Mouse (Mus musculus) adrenal gland, postnatal 36 days (tissue): ENCODE results near the gene Hip1r. TPM values are rescaled to one million over a fixed set of nuclear protein-coding genes. Genes with fewer than 3 reads are reported as not detected.
A peak's percentile ranks its signal among the peaks of the same experiment; 100 is the strongest.

ENCODE experiments used
- DNase-seq, 2 experiments: peaks; one replicate each; pipeline ENCODE4 v3.0.0; 2021; ENCODE audit warnings: mixed read lengths in 1 of 2
- total RNA-seq, 2 experiments: library from RNA; stranded (reverse); gene quantifications; 2 replicates each; pipeline ENCODE4 v1.2.3; 2021

Gene Hip1r
- total RNA-seq, 2 experiments from 2014 or later = 15.1 to 18.4 TPM

DNA sequence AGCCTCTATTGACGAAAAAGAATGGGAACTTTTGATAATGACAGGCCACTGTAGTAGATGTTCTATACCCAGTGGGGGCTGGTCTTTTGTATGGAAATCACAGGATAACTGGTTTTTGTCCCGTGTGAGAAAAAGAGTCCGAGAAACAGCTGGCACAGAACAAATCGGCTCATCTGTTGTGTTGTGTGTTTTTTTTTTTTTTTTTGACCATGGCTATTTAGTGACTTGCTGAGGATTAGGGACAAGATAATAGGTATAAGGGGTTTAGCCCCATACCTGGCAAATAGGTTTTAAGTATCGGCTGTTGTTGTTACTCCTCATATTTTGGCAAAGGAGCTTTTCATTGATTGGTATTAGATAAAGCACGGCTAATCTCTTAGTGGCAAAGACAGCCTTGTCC lies 975 bp upstream of the Hip1r start:
- DNase-seq = no peak

DNA sequence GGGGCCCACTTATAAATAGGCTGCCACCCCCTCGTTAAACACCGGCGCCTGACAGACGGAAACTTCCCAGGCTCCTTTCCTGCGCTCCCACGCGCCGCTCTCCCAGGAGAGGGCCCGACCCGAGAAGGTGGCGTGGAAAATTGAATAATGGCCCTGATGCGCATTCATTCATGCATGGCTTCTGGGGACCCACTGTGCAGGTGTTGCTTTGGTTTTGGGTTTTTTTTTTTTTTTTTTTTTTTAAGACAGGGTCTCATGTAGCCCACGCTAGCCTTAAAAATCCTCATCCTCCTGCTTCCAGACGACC lies 704 bp downstream of the Hip1r start:
- peak; percentile 39 to 43 for DNase-seq

DNA sequence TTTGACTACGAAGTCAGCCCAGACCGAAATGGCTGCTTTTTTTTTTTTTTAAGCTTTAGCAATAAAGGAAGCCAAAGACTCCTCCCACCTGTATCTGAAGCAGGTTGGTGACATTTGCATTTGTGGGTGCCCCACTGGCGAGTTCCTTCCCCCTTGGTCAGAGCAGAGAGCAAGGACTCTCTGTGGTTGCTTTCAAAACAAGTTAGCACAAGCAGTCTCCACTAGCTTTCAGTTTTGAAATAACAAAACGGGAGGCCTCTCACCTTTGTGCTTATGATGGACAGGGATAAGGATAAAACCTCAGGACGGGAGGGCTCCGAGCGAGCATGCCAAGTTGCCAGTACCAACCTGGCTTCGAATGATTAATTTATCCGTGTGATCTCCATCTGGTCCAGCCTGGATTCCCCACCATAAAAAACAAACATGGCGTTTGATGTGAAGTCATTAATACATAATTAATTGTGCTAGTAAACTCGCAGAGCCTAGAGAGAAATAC lies 1.2 kb downstream of the Hip1r start:
- DNase-seq = no peak

DNA sequence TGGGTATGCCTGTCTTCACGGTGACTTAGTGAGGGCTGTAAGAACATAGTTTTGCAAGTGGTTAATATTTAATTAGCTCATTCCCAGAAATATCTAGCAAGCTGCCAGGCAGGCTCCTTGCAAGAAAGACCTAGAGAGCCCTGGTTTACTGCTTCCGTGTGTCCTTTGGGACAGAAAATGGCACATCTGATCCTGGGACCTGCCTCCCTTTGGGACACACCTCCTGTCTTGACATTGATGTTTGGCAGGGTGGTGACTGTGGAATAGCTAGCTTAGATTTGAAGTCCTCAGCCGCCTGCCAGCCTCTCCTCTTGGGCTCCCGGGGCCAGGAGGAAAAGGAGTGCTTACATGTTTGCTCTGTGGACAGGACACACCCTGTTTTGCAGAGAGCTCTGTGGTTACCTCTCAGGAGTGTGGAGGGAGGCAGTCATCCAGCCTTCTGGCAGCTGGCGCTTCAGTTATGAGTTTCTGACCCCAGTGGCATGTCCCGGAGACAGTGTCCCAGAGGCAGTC lies 2.3 kb downstream of the Hip1r start:
- no peak for DNase-seq

DNA sequence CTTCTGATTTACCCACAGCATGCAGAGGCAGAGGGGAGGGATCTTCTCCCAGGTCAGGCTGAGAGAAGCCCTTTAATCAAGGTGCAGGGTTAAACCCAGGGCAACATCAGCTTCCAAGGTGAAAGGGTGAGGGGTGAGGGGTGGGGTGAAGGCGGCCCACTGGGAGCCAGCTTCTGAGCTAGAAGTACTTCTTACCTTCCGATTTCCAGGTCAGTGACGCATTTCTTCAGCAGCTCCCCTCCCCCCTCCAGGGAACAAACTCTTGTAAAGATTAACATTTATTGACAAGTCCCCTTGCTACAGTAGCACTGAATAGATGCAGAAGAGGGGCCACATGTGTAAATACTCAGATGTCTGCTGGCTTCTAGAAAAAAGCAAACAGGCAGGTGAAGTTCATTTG lies 3.8 kb downstream of the Hip1r start:
- no peak for DNase-seq

DNA sequence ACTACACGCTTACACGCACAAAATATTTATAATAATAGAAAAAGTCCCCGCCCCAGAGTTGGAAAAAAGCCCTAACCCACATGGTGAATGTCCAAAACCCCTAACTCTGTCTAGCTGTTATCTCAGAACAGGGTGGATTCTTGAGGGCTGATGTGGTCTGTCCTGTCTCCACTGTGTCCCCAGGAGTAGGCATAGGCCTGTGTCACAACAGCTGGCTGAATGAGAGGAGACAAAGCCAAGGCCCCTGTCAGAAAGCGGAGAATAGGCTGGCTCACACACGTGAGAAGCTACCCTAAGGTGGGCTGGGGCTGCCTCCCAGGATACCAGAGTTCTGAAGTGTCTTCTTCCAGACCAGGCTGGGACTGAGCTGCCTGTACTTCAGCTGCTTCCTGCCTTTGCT lies 4.7 kb downstream of the Hip1r start:
- no peak for DNase-seq

DNA sequence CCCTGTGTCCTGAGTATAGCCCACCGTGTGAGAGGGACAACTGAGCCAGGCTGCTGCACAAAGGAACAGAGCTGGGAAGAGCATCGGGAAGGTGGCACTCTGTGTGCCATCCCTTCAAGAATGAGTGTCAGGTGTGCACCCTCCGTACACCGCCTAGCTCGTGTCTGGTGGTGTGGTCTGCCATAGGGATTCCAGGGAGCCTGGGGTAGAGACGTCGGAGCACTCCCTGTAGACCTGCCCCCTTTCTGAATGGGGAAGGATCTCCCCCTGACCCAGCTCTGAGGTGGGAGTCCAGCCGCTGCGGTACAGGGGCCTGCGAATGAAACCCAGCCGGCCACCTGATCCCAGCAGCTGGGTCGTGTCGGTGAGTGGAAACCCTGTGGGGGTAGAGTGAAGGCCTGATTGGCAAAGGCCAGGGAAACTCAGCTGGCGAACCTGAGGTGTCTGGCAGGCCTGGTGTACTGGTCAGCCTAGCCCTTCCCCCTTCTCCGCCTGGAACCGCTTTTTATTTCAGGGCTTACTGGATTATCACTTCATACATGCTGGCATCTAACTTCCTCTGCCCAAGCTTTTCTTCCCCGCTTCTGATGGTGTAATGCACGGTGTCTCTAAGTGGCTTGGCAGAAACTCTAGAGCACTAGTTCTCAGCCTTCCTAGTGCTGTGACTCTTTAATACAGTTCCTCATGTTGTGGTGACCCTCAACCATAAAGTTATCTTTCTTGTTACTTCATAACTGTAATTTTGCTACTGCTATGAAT lies 6.0 kb downstream of the Hip1r start:
- no peak for DNase-seq

DNA sequence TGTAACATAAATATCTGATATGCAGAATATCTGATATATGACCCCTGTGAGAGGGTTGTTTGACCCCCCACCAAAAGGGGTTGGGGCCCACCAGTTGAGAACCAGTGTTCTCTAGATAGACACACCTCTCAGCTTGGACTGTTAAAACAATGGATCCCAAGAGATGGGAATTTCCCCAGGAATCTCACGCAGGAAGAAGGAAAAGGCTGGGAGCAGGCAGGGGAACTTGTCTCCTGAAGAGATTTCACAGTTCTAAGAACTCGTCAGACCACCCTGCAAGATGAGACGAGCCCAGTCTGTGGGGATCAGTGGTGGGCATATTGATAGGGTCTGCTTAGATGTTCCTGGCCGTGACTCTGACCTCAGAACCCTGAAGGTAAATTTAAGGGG lies 6.5 kb downstream of the Hip1r start:
- no peak for DNase-seq

DNA sequence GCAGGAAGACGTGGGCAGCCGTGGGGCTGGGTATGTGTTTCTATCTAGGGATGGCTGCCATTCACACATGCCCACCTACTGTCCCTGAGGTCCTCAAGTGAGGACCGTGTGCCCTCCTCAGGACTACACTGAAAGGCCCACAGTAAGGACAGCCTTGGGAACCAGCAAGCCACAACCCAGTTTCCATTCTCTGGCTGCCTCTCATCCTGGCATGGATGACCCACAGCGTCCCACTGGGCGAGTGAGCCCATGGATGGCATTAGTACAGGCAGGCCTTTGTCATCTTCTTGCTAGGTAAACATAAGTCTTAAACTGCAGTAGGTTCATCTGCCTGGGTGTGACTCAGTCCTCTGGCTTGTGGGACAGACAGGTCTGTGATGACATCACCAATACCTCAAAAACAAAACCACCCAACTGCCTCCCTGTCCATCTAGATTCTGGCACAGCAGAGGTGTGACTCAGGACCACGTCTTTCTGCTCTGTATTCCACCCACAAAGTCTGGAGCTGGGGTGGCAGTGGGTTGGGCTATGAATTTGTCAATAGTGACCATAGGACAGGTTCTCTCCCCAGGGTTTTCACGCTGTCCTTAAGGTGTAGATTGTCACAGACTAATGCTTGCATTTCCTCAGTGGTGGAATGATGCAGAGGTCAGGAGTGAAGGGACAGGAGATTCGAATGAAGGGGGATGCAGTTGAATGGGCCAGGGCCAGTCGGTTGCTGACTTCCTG lies 7.3 kb downstream of the Hip1r start:
- DNase-seq = no peak

DNA sequence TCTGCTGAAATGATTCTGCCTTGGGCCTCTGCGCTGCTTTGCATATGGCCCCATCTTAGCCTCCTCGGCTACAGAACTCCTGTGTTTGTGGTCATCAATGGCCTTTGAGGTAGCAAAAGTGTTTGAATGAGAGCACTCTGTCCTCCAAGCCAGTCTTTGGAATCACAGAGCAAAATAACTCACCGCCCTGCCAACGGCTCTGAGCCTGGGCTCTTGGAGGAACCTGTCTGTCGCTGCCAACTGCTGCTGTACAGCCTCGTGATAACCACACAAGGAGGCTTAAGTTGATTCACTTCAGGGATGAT lies 7.8 kb downstream of the Hip1r start:
- DNase-seq = no peak

DNA sequence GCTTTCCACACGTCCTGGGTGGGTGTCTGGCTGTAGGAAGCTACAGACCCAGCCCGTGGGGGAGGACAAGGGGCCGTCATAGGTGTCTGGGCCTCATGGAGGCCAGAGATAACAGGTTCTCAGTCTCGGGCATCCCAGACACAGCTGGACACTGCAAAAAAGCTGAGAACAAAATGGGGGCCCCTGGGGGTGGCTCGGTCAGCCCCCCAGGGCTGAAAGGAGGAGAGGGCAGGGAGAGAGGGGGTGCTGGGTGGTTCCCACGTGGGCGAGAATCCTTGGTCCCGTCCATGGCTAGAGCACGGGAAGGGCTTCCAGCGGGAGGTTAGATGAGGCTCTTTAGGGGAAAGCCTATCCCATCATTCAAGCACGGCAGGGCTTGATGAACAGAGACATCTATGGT lies 9.4 kb downstream of the Hip1r start:
- no peak for DNase-seq

DNA sequence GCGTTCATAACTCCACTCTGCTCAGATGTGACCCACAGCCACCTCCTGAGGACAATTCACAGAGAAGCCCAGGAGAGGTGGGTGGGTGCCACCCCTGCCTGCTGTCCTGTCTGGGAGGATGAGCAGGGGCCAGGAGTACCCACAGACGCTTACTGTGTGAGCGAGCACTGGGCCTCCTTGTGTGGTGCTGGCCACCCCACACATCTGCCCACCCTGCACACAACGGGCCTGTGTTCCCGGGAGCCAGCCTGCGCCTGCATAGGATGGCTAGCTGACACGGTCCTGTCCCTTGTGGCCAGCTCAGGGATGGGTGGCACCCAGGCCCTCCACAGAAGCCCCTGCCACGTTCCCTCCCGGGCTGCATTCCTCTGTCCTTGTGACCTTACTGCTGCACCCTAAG lies 12.0 kb downstream of the Hip1r start:
- DNase-seq = no peak

DNA sequence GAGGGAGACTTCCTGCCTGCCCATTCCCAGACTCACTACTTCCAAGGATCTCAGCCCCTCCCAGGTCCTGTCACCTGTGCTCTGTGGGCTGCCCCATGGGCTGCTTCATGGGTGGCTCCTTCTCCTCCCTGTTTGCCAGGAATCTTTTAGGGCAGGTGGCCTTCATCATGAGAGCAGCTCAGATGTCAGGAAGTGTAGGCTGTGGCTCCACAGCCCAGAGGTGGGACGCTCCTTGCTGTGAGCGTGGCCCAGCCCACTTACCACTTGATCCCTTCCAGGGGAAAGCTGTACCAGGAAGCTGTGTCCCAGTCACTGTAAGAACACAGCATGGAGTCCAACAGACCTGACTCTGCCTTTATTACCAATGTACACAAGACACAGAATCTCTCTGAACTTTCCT lies 13.5 kb downstream of the Hip1r start:
- no peak for DNase-seq

DNA sequence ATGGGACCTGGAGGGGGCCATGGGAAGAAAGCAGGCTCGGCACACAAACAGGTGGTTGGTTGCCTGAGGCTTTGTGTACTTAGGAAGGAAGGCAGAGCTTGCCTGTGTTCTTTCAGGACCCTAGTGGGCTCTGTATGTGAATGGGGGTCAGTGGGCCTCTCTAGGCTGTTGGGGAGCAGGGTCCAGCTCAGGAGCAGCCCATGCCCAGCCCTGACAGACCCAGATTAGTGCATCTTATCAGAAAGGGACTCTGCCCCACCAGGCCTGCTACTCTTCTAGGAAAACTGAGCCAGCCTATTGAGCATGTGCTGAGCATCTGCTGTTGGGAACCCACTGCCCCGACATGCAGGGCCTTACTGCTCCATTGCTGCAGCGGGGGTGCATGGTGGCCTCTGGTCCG lies 14.1 kb downstream of the Hip1r start:
- DNase-seq = no peak

DNA sequence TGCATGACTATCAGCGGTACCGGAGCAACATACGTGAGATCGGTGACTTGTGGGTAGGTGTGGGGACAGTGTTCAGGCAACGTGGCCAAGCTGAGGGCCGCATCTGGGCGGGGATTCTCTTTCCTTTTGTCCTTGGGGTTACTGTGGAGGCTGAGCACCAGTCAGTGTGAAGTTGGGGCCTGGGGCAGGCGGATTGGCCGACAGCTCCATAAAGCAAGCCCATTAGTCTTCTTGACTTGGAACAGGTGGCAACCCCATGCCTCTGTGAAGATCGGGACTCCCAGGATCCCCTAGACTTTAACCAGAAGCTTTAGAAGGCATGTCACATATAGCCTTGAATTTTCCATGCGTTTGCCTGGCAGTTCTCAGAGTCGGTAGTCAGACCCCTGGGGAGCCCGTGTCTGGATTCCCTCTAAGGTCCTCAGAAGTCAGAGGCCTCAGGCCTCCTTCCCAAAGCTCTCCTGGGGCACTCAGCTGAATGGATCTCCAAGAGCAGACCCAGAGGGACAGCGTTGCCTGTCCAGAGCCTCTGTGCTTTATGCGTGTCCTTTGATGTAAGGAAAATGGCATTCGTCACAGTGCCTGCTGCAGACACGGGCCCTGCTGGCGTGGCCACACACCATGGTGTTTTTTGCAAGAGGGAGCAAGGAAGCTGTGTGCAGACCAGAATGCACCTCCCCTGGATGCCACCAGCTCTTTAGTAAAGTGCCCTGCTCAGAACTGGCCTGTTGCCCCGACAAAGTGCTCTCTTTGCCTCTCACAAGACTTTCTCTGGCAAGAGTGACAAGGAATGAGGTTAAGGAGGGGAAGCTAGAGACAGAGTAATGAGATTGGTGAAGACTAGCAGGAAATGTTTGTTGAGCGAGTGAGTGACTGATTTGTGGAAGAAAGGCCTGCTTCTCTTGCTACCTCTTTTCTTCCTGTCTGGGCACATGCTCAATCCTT lies 16.8 kb downstream of the Hip1r start:
- no peak for DNase-seq

DNA sequence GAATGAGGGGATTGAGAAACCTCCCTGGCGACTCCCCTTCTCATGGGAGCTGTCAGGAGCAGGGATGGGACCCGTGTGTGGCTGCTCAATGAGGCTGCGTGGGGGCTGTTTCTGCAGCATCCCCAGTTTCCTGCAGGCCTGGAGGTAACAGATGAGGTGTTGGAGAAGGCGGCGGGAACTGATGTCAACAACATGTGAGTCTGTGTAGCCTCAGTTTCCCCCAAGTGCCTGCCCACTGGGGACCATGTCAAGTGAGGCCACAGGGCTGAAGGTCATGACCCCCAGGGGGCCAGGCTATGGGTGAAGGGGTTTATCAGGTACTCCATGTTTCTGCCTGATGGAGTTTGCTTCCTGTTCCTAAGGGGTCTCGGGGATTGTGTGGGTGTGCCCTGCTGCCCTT lies 17.9 kb downstream of the Hip1r start:
- DNase-seq = no peak

DNA sequence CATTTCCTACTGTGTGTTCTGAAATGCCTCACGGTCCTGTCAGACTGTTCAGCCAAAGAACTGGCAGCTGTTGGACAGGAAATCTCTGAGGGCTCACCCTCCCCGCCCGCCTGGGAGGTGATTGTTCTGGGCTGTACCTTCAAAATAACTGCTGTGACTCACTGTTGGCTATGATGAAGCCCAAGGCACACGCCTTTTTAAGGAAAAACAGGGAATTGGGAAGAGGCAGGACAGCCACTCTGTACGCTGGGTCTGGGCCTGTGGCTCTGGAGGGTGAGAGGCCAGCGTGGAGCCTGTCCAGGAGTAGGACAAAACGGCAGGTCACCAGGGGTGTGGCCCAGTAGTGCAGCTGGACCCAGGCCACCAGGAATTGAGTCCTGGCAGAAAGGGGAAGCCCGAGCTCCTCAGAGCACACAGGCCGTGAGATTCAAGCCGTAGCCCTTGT lies 18.8 kb downstream of the Hip1r start:
- DNase-seq = peak in 1 of 2 experiments; percentile 64

DNA sequence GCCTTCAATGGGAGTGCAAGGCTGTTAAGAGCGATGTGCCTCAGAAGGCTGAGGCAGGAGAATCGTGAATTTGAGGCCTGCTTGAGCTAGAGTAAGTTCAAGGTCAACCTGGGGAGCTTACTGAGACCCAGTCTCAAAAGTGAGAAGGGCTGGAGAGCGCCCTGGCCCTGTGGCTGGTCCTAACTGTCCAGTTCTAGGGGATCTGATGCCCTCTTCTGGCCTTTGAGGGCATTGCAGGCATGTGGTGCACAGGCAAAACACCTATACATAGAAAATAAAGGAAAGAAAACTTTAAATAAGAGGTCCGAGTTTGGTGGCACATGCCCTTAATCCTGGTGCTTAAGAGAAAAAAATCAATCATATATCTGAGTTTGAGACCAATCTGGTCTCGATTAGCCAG lies 19.4 kb downstream of the Hip1r start:
- peak; percentile 85 to 86 for DNase-seq

DNA sequence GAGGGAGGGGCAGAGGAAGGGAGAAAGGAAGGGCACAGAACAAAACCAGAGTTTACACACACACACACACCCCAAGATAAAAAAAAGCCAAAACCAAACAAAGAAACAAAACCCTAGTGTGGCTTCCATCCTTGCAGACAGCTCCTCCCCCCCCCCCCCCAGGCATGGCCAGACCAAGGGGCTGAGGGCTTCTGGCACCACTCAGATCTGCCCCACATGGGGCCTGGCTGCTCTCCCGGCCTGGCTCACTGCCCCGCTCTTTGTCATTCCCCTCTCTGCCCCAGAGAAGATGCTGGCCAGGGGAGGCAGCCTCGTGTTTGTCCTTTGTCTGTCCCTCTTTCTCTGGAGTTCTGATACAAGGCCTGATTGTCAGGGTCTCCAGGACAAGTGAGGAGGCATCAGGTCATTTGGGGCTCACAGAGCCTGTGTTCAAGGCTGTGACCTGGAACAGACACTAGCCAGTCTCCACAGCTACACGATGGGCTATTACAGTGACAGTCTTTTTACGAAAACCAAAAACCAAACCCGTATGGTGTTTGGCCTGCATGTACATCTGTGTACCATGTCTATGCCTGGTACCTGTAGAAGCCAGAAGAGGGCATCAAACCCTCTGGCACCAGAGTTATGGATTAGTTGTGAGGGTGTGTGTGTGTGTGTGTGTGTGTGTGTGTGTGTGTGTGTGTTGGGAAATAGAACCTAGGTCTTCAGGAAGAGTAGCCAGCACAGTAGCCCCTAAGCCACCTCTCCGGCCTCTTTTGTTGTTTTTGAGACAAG lies 20.0 kb downstream of the Hip1r start:
- DNase-seq = no peak

DNA sequence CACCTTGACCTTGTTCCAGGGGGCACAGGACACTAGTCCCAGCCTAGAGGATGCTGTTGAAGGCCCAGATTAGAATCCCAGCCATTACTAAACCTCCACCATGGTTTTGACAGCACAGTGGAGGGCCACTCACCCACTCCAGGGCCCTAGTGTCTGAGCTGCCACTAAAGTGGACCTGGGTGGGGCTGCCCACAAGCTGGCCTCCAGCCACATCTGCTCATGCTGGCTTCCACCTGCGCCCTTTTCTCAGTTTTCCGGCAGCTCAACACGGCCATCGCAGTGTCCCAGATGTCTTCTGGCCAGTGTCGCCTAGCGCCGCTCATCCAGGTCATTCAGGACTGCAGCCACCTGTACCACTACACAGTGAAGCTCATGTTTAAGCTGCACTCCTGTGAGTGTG lies 21.0 kb downstream of the Hip1r start:
- DNase-seq = no peak

DNA sequence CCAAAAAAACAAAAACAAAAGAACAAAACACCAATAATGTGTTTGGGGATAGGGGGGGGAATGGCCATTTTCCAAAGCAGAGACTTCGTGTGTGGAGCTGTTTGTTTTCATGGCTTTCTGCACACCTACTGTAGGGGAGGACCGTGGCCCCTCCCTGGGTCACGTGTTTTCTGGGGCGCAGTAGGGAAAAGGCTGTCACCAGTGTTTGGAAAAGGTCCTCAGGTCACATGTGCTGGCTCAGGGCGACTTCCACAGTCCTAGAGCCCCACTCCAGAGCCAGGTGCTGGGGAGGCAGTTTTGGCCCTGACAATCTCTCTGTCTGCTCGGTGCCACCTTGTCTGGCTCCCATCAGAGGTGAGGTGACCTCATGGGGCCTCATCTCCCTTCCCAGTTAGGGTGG lies 22.0 kb downstream of the Hip1r start:
- DNase-seq = no peak

DNA sequence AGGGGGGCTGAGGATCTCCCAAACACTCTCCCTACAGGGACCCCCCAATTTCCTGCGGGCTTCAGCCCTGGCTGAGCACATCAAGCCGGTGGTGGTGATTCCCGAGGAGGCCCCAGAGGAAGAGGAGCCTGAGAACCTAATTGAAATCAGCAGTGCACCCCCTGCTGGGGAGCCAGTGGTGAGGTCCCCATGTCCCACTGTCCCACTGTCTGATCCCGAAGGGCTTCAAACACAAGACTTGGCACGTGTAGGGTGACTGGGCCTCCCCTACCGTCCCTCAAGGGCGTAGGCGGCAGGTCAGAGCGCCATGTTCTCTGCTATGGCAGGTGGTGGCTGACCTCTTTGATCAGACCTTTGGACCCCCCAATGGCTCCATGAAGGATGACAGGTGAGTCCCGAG lies 22.8 kb downstream of the Hip1r start:
- DNase-seq = peak; percentile 51 to 70
